ENCODE assay signal across 11 mouse cellular contexts in genomic region chr10:34198061-34198460, GRCm38 (mm10). TPM values are rescaled to one million over a fixed set of nuclear protein-coding genes. Genes with fewer than 3 reads are reported as not detected.
A peak's percentile ranks its signal among the peaks of the same experiment; 100 is the strongest.
DNase-seq lines count a peak whose midpoint lies in the region; ATAC-seq and TF ChIP-seq lines count a peak whose summit lies in the region.
"Had no signal": no experiment of that assay in that cellular context is flagged by ENCODE, and none has a peak within 500 bp of the region (broad histone marks: within the 10 kb centered on the region; RNA-seq: fewer than 3 reads in every experiment).

No protein-coding gene starts in this region.

- no peak overlapping the region for H3K9ac ChIP-seq in intestine, embryonic 14.5 days (ENCODE audit: low read length)
- no peak overlapping the region for H3K9ac ChIP-seq in liver, embryonic 13.5 days
- no peak overlapping the region for H3K9ac ChIP-seq in midbrain, embryonic 15.5 days

- H3K36me3 ChIP-seq in intestine, embryonic 14.5 days (ENCODE audit: control insufficient read depth, insufficient read depth, low read length), result no peaks in the 10 kb centered on the region
- H3K36me3 ChIP-seq in liver, embryonic 13.5 days, result no peaks in the 10 kb centered on the region
- H3K36me3 ChIP-seq in midbrain, embryonic 15.5 days (replicated peaks), result no peaks in the 10 kb centered on the region
- H3K36me3 ChIP-seq: G1E had no signal

- peak overlapping the region; percentile 94 for H3K27ac ChIP-seq in bone marrow macrophage, adult 2 months (ENCODE audit: insufficient read depth, low read depth, low read length)
- peak overlapping the region; percentile 8; the same call in 1 of the 2 replicates for H3K27ac ChIP-seq in intestine, embryonic 14.5 days (ENCODE audit: low read depth)
- 0 out of 2 replicates have a peak overlapping the region, but pooled peaks have one; percentile 39 for H3K27ac ChIP-seq in liver, embryonic 13.5 days
- H3K27ac ChIP-seq in midbrain, embryonic 15.5 days, result no peak overlapping the region
- H3K27ac ChIP-seq: midbrain, embryonic 10.5 days had no signal

- no peaks in the 10 kb centered on the region for H3K27me3 ChIP-seq in intestine, embryonic 14.5 days (replicated peaks; ENCODE audit: control insufficient read depth, insufficient read depth, low read length)
- no peaks in the 10 kb centered on the region for H3K27me3 ChIP-seq in liver, embryonic 13.5 days
- no peaks in the 10 kb centered on the region for H3K27me3 ChIP-seq in midbrain, embryonic 15.5 days (replicated peaks)

- DNase-seq in 416B (ENCODE audit: low read depth), result peak; percentile 53
- DNase-seq in intestine, embryonic 14.5 days (ENCODE audit: low spot score), result no peak
- DNase-seq in liver, embryonic 13.5 days, result peak; percentile 2
- no peak for DNase-seq in layer of hippocampus, postnatal 25 days (ENCODE audit: extremely low spot score in 1 of 2, low spot score in 1 of 2)
- no peak for DNase-seq in embryo, embryonic 10.5 days (ENCODE audit: low spot score)
- DNase-seq in testis, postnatal 14 days (ENCODE audit: low spot score), result no peak
- DNase-seq: right cerebral cortex, adult 18-20 months had no signal

- peak overlapping the region; percentile 24 for H3K4me3 ChIP-seq in bone marrow macrophage, adult 2 months (ENCODE audit: insufficient read depth, low read length)
- no peak overlapping the region for H3K4me3 ChIP-seq in intestine, embryonic 14.5 days (ENCODE audit: low read depth, low read length)
- H3K4me3 ChIP-seq in liver, embryonic 13.5 days (replicated peaks), result no peak overlapping the region
- H3K4me3 ChIP-seq in midbrain, embryonic 15.5 days, result no peak overlapping the region
- H3K4me3 ChIP-seq: midbrain, embryonic 10.5 days had no signal

- no peak overlapping the region for H3K4me2 ChIP-seq in intestine, embryonic 14.5 days (ENCODE audit: low read length)
- peak overlapping the region; percentile 8; the same call in 1 of the 2 replicates for H3K4me2 ChIP-seq in liver, embryonic 13.5 days
- H3K4me2 ChIP-seq in midbrain, embryonic 15.5 days, result no peak overlapping the region

- no peak for ATAC-seq in intestine, embryonic 14.5 days (replicated peaks; ENCODE audit: low FRiP score, low TSS enrichment, low read depth)
- ATAC-seq in liver, embryonic 13.5 days (ENCODE audit: low read depth), result peak; percentile 74
- no peak for ATAC-seq in midbrain, embryonic 15.5 days (replicated peaks)

- 21% methylated on average over 3 of the region's 3 CpGs for WGBS in intestine, embryonic 14.5 days
- WGBS in liver, embryonic 13.5 days (ENCODE audit: insufficient replicate concordance), result 4% methylated on average over 3 of the region's 3 CpGs
- 59% methylated on average over 3 of the region's 3 CpGs for WGBS in midbrain, embryonic 15.5 days

- peaks cover 61% of the 10 kb centered on the region for H3K4me1 ChIP-seq in bone marrow macrophage, adult 2 months (ENCODE audit: control insufficient read depth, insufficient read depth, low read length)
- H3K4me1 ChIP-seq in intestine, embryonic 14.5 days (replicated peaks; ENCODE audit: control insufficient read depth, insufficient read depth, low read length), result peaks cover 24% of the 10 kb centered on the region
- H3K4me1 ChIP-seq in liver, embryonic 13.5 days (replicated peaks), result peaks cover 9% of the 10 kb centered on the region; the same call in 1 of the 2 replicates
- H3K4me1 ChIP-seq in midbrain, embryonic 15.5 days, result no peaks in the 10 kb centered on the region
- H3K4me1 ChIP-seq: midbrain, embryonic 10.5 days had no signal

- H3K9me3 ChIP-seq in intestine, embryonic 14.5 days (ENCODE audit: control insufficient read depth, low read length), result 0 out of 2 replicates have a peak, but pooled peaks cover 3% of the 10 kb centered on the region
- H3K9me3 ChIP-seq in liver, embryonic 13.5 days (replicated peaks), result no peaks in the 10 kb centered on the region
- no peaks in the 10 kb centered on the region for H3K9me3 ChIP-seq in midbrain, embryonic 15.5 days
- H3K9me3 ChIP-seq: G1E had no signal

- no peak for TF ChIP-seq CTCF in bone marrow macrophage, adult 2 months (IDR thresholded peaks at IDR 0.05; ENCODE audit: low read depth, low read length)

- no peak for TF ChIP-seq POLR2A in bone marrow macrophage, adult 2 months (IDR thresholded peaks at IDR 0.05; ENCODE audit: borderline replicate concordance, low read depth, low read length)

RNA-seq across cellular contexts. Expression of gene Dse, which starts 9.5 kb away (rescaled TPM):
- polyA plus RNA-seq in bone marrow macrophage, adult 2 months (2012; ENCODE audit: insufficient read depth, insufficient read length, missing spikeins), result 91.2 and 104 TPM in 2 replicates
- polyA plus RNA-seq in intestine, embryonic 14.5 days (2014; fragmentation: Nextera tagmentation; extraction: Ambion mirVana), result 22.3 and 24.1 TPM in 2 replicates
- polyA plus RNA-seq in liver, embryonic 13.5 days (2015; fragmentation: Nextera tagmentation; extraction: Ambion mirVana), result 6.0 and 7.9 TPM in 2 replicates
- total RNA-seq in layer of hippocampus, postnatal 25 days (2021), result 1 to 10 TPM; 5.4 to 7.1 TPM
- 7.5 and 7.6 TPM in 2 replicates for polyA plus RNA-seq in midbrain, embryonic 15.5 days (2015; fragmentation: Nextera tagmentation; extraction: Ambion mirVana)
- polyA plus RNA-seq: G1E had no signal

Comparison
In these comparisons a context has a peak if more than half of its experiments do, and no peak if none do; other contexts are left out.
1. DNase-seq: peak in 416B (single experiment) and liver, embryonic 13.5 days (single experiment); none in intestine, embryonic 14.5 days (single experiment), layer of hippocampus, postnatal 25 days (0 of 2), embryo, embryonic 10.5 days (single experiment) and testis, postnatal 14 days (single experiment).